Mouse (Mus musculus) G1E (cell line): Measurements from ENCODE around the gene Pnmal2. TPM values are rescaled to one million over a fixed set of nuclear protein-coding genes. Genes with fewer than 3 reads are reported as not detected.

Experiments used
- ATAC-seq: 2 replicates; pipeline ENCODE4 v1.8.0; 2016; ENCODE audit warnings: mild to moderate bottlenecking; ENCODE audit not compliant: insufficient number of reproducible peaks, poor library complexity, low FRiP score, severe bottlenecking; ENCODE audit errors: extremely low read depth
- DNase-seq: peaks from one replicate; pipeline ENCODE4 v3.0.0; 2012; ENCODE audit warnings: low spot score
- H3K27me3 ChIP-seq: 2 replicates; pipeline ENCODE4 v1.6.1; 2012; ENCODE audit warnings: mild to moderate bottlenecking, low read length, inconsistent platforms; ENCODE audit not compliant: insufficient read depth
- H3K36me3 ChIP-seq: replicated peaks from 2 replicates; pipeline ENCODE3; 2012; ENCODE audit warnings: mild to moderate bottlenecking, inconsistent platforms
- H3K4me1 ChIP-seq: 2 replicates; pipeline ENCODE4 v1.6.1; 2012; ENCODE audit warnings: low read depth, low read length, inconsistent platforms, mixed read lengths; ENCODE audit not compliant: insufficient read depth
- H3K4me3 ChIP-seq: 2 replicates; pipeline ENCODE4 v1.5.1; 2012; ENCODE audit warnings: low read depth, mild to moderate bottlenecking, inconsistent platforms, low read length, moderate library complexity, mixed read lengths
- H3K9me3 ChIP-seq: replicated peaks from 2 replicates; pipeline ENCODE4 v1.6.1; 2012; ENCODE audit warnings: inconsistent platforms
- CTCF ChIP-seq: IDR thresholded peaks from 2 replicates; pipeline ENCODE4 v1.5.1; 2012; ENCODE audit warnings: low read depth, low read length, inconsistent platforms, mixed read lengths
- GATA1 ChIP-seq: IDR thresholded peaks from 2 replicates; pipeline ENCODE4 v1.6.1; 2012; ENCODE audit warnings: borderline replicate concordance, low read length, inconsistent platforms, mixed read lengths
- GATA2 ChIP-seq: IDR thresholded peaks from 2 replicates; pipeline ENCODE4 v1.6.1; 2012; ENCODE audit warnings: low read depth, low read length, inconsistent platforms, borderline replicate concordance
- POLR2AphosphoS5 ChIP-seq: IDR thresholded peaks from 2 replicates; pipeline ENCODE4 v1.6.1; 2012; ENCODE audit warnings: low read depth, low read length, inconsistent platforms; ENCODE audit not compliant: insufficient replicate concordance
- TAL1 ChIP-seq: conservative IDR thresholded peaks from 2 replicates; pipeline ENCODE4 v1.6.1; 2012; ENCODE audit warnings: low read depth, low read length, inconsistent platforms, mixed read lengths
- polyA plus RNA-seq: library from polyadenylated mRNA; stranded (reverse); fragments of >175 nt; gene quantifications from 2 replicates; pipeline ENCODE4 v1.2.3, GENCODE M21; 2012
- total RNA-seq, 2 experiments: library from RNA; stranded (forward) in 1 of 2; stranded (reverse) in 1 of 2; fragments of 200-1000 nt in 1 of 2; fragments of >200 nt in 1 of 2; fragmentation: Nextera tagmentation in 1 of 2; gene quantifications; 2 replicates each; pipeline ENCODE4 v1.2.3; 2014 to 2017

Gene Pnmal2
- total and polyA plus RNA-seq, 3 experiments = 0.22 TPM; not detected in 2

GRCm38 (mm10) chr7:16994400-16994799 is 49.9 kb downstream of the Pnmal2 start:
- H3K36me3 ChIP-seq = peaks cover 14% of the 10 kb centered on the region
- ATAC-seq (no peak), DNase-seq (no peak)
- TF ChIP-seq POLR2AphosphoS5 (no peak), CTCF (no peak), TAL1 (no peak), GATA2 (no peak), GATA1 (no peak)
- no peaks in the 10 kb centered on the region for H3K9me3 ChIP-seq
- H3K27me3 ChIP-seq = peaks cover 11% of the 10 kb centered on the region; the same call in 1 of the 2 replicates
- H3K4me1 ChIP-seq = peaks cover 68% of the 10 kb centered on the region
- H3K4me3 ChIP-seq = peak overlapping the region; percentile 72

- H3K4me3 ChIP-seq = peak overlapping the region; percentile 72; the same call in 1 of the 2 replicates
- TF ChIP-seq GATA1 = no peak
- no peaks in the 10 kb centered on the region for H3K9me3 ChIP-seq
- ATAC-seq (no peak), DNase-seq (no peak)
- H3K36me3 ChIP-seq = peaks cover 14% of the 10 kb centered on the region
- peaks cover 11% of the 10 kb centered on the region; the same call in 1 of the 2 replicates for H3K27me3 ChIP-seq
- H3K4me1 ChIP-seq = peaks cover 77% of the 10 kb centered on the region
Measured at GRCm38 (mm10) chr7:16995345-16995744, 50.9 kb downstream of the Pnmal2 start.

Other genes starting within 250 kb of the Pnmal2 start
- gene Ceacam9, start 222.8 kb upstream of the Pnmal2 start, total RNA-seq (2014; fragmentation: Nextera tagmentation) = not detected in 2 replicates
- 0.06 and 0.49 TPM in 2 replicates for gene Ceacam9, start 222.8 kb upstream of the Pnmal2 start, total RNA-seq (2017)
- gene Ceacam9, start 222.8 kb upstream of the Pnmal2 start, polyA plus RNA-seq = not detected in 2 replicates
- 67.8 and 71.1 TPM in 2 replicates for gene Ap2s1, start 206.3 kb upstream of the Pnmal2 start, total RNA-seq (2014; fragmentation: Nextera tagmentation)
- 97.6 and 127 TPM in 2 replicates for gene Ap2s1, start 206.3 kb upstream of the Pnmal2 start, total RNA-seq (2017)
- gene Ap2s1, start 206.3 kb upstream of the Pnmal2 start, polyA plus RNA-seq = 373 and 405 TPM in 2 replicates
- gene Slc1a5, start 163.3 kb upstream of the Pnmal2 start, total RNA-seq (2014; fragmentation: Nextera tagmentation) = 18.8 and 61.2 TPM in 2 replicates
- gene Slc1a5, start 163.3 kb upstream of the Pnmal2 start, total RNA-seq (2017) = 5.9 and 7.1 TPM in 2 replicates
- 13.9 and 14.7 TPM in 2 replicates for gene Slc1a5, start 163.3 kb upstream of the Pnmal2 start, polyA plus RNA-seq
- gene Strn4, start 128.8 kb upstream of the Pnmal2 start, total RNA-seq (2014; fragmentation: Nextera tagmentation) = 40.3 and 67.7 TPM in 2 replicates
- gene Strn4, start 128.8 kb upstream of the Pnmal2 start, total RNA-seq (2017) = 33.8 and 38.9 TPM in 2 replicates
- gene Strn4, start 128.8 kb upstream of the Pnmal2 start, polyA plus RNA-seq = 62.4 and 64.4 TPM in 2 replicates
- gene Fkrp, start 128.0 kb upstream of the Pnmal2 start, total RNA-seq (2014; fragmentation: Nextera tagmentation) = 12.3 and 18.0 TPM in 2 replicates
- gene Fkrp, start 128.0 kb upstream of the Pnmal2 start, total RNA-seq (2017) = 10.5 and 11.3 TPM in 2 replicates
- gene Fkrp, start 128.0 kb upstream of the Pnmal2 start, polyA plus RNA-seq = 30.6 and 32.9 TPM in 2 replicates
- 23.6 and 28.7 TPM in 2 replicates for gene Prkd2, start 101.8 kb upstream of the Pnmal2 start, total RNA-seq (2014; fragmentation: Nextera tagmentation)
- 3.9 and 4.4 TPM in 2 replicates for gene Prkd2, start 101.8 kb upstream of the Pnmal2 start, total RNA-seq (2017)
- gene Prkd2, start 101.8 kb upstream of the Pnmal2 start, polyA plus RNA-seq = 13.6 and 22.4 TPM in 2 replicates
- gene Dact3, start 69.4 kb upstream of the Pnmal2 start, total RNA-seq (2014; fragmentation: Nextera tagmentation) = 0.30 TPM in 1 of 2 replicates, not detected in the other
- 0.05 and 0.12 TPM in 2 replicates for gene Dact3, start 69.4 kb upstream of the Pnmal2 start, total RNA-seq (2017)
- gene Dact3, start 69.4 kb upstream of the Pnmal2 start, polyA plus RNA-seq = 0.28 and 0.30 TPM in 2 replicates
- not detected in 2 replicates for gene Gng8, start 52.9 kb upstream of the Pnmal2 start, total RNA-seq (2014; fragmentation: Nextera tagmentation)
- 0.23 TPM in 1 of 2 replicates, not detected in the other for gene Gng8, start 52.9 kb upstream of the Pnmal2 start, total RNA-seq (2017)
- gene Gng8, start 52.9 kb upstream of the Pnmal2 start, polyA plus RNA-seq = not detected in 2 replicates
- not detected in 2 replicates for gene Ptgir, start 38.2 kb upstream of the Pnmal2 start, total RNA-seq (2014; fragmentation: Nextera tagmentation)
- 3.1 and 3.5 TPM in 2 replicates for gene Ptgir, start 38.2 kb upstream of the Pnmal2 start, total RNA-seq (2017)
- 0.05 and 0.07 TPM in 2 replicates for gene Ptgir, start 38.2 kb upstream of the Pnmal2 start, polyA plus RNA-seq
- gene Calm3, start 20.6 kb upstream of the Pnmal2 start, total RNA-seq (2014; fragmentation: Nextera tagmentation) = 157 and 166 TPM in 2 replicates
- gene Calm3, start 20.6 kb upstream of the Pnmal2 start, total RNA-seq (2017) = 313 and 344 TPM in 2 replicates
- 792 and 815 TPM in 2 replicates for gene Calm3, start 20.6 kb upstream of the Pnmal2 start, polyA plus RNA-seq
- gene Pnmal1, start 15.0 kb downstream of the Pnmal2 start, total RNA-seq (2014; fragmentation: Nextera tagmentation) = not detected in 2 replicates
- gene Pnmal1, start 15.0 kb downstream of the Pnmal2 start, total RNA-seq (2017) = 0.05 TPM in 1 of 2 replicates, not detected in the other
- gene Pnmal1, start 15.0 kb downstream of the Pnmal2 start, polyA plus RNA-seq = 0.01 TPM in 1 of 2 replicates, not detected in the other
- not detected in 2 replicates for gene Gm42372, start 38.4 kb downstream of the Pnmal2 start, total RNA-seq (2014; fragmentation: Nextera tagmentation)
- gene Gm42372, start 38.4 kb downstream of the Pnmal2 start, total RNA-seq (2017) = 0.06 and 0.22 TPM in 2 replicates
- gene Gm42372, start 38.4 kb downstream of the Pnmal2 start, polyA plus RNA-seq = not detected in 2 replicates
- gene Ccdc8, start 48.0 kb downstream of the Pnmal2 start, total RNA-seq (2014; fragmentation: Nextera tagmentation) = 7.1 and 8.2 TPM in 2 replicates
- 3.3 and 4.1 TPM in 2 replicates for gene Ccdc8, start 48.0 kb downstream of the Pnmal2 start, total RNA-seq (2017)
- 17.6 and 18.6 TPM in 2 replicates for gene Ccdc8, start 48.0 kb downstream of the Pnmal2 start, polyA plus RNA-seq
- 102 and 112 TPM in 2 replicates for gene Ppp5c, start 83.2 kb downstream of the Pnmal2 start, total RNA-seq (2014; fragmentation: Nextera tagmentation)
- 44.9 and 50.2 TPM in 2 replicates for gene Ppp5c, start 83.2 kb downstream of the Pnmal2 start, total RNA-seq (2017)
- gene Ppp5c, start 83.2 kb downstream of the Pnmal2 start, polyA plus RNA-seq = 92.9 and 94.1 TPM in 2 replicates
- gene Hif3a, start 117.7 kb downstream of the Pnmal2 start, total RNA-seq (2014; fragmentation: Nextera tagmentation) = 240 and 246 TPM in 2 replicates
- 18.0 and 19.6 TPM in 2 replicates for gene Hif3a, start 117.7 kb downstream of the Pnmal2 start, total RNA-seq (2017)
- 162 and 183 TPM in 2 replicates for gene Hif3a, start 117.7 kb downstream of the Pnmal2 start, polyA plus RNA-seq
- gene Psg16, start 129.4 kb downstream of the Pnmal2 start, total RNA-seq (2014; fragmentation: Nextera tagmentation) = 0.87 and 1.9 TPM in 2 replicates
- gene Psg16, start 129.4 kb downstream of the Pnmal2 start, total RNA-seq (2017) = 0.29 and 0.71 TPM in 2 replicates
- gene Psg16, start 129.4 kb downstream of the Pnmal2 start, polyA plus RNA-seq = 0.02 and 0.08 TPM in 2 replicates
- not detected in 2 replicates for gene Ceacam3, start 205.6 kb downstream of the Pnmal2 start, total RNA-seq (2014; fragmentation: Nextera tagmentation)
- 0.29 and 0.44 TPM in 2 replicates for gene Ceacam3, start 205.6 kb downstream of the Pnmal2 start, total RNA-seq (2017)
- 0.02 TPM in 1 of 2 replicates, not detected in the other for gene Ceacam3, start 205.6 kb downstream of the Pnmal2 start, polyA plus RNA-seq